Mouse (Mus musculus): ENCODE measurements around the gene Aox1.
A peak's percentile ranks its signal among the peaks of the same experiment; 100 is the strongest.

Gene Aox1

GRCm38 (mm10) chr1:58101531-58102146 is 71.9 kb downstream of the Aox1 start:
- no peak for ATAC-seq (ENCODE audit: insufficient number of reproducible peaks, low FRiP score, low TSS enrichment)

- no peak for ATAC-seq (ENCODE audit: insufficient number of reproducible peaks, low FRiP score, low TSS enrichment)
Observed at GRCm38 (mm10) chr1:58102494-58102893, 72.8 kb downstream of the Aox1 start.

- ATAC-seq (ENCODE audit: insufficient number of reproducible peaks, low FRiP score, low TSS enrichment) = no peak
Observed at GRCm38 (mm10) chr1:58105685-58106084, 76.0 kb downstream of the Aox1 start.

GRCm38 (mm10) chr1:58107066-58107465 is 77.3 kb downstream of the Aox1 start:
- no peak for ATAC-seq (ENCODE audit: insufficient number of reproducible peaks, low FRiP score, low TSS enrichment)

- no peak for ATAC-seq (ENCODE audit: insufficient number of reproducible peaks, low FRiP score, low TSS enrichment)
Observed at GRCm38 (mm10) chr1:58110241-58110640, 80.5 kb downstream of the Aox1 start.

GRCm38 (mm10) chr1:58111315-58111714 is 81.6 kb downstream of the Aox1 start:
- ATAC-seq (ENCODE audit: insufficient number of reproducible peaks, low FRiP score, low TSS enrichment) = no peak

- peak; percentile 82 for ATAC-seq (ENCODE audit: insufficient number of reproducible peaks, low FRiP score, low TSS enrichment)
Observed at GRCm38 (mm10) chr1:58112880-58113279, 83.1 kb downstream of the Aox1 start, which contains the start of gene Aox3. Aox3 (plus strand) TSS chr1:58113130.

GRCm38 (mm10) chr1:58113441-58113840 is 83.7 kb downstream of the Aox1 start:
- ATAC-seq (ENCODE audit: insufficient number of reproducible peaks, low FRiP score, low TSS enrichment) = no peak

- ATAC-seq (ENCODE audit: insufficient number of reproducible peaks, low FRiP score, low TSS enrichment) = no peak
Observed at GRCm38 (mm10) chr1:58114021-58114560, 84.4 kb downstream of the Aox1 start.

GRCm38 (mm10) chr1:58114666-58115375 is 85.1 kb downstream of the Aox1 start:
- ATAC-seq (ENCODE audit: insufficient number of reproducible peaks, low FRiP score, low TSS enrichment) = no peak

- ATAC-seq (ENCODE audit: insufficient number of reproducible peaks, low FRiP score, low TSS enrichment) = no peak
Observed at GRCm38 (mm10) chr1:58118231-58118630, 88.5 kb downstream of the Aox1 start.

- ATAC-seq (ENCODE audit: insufficient number of reproducible peaks, low FRiP score, low TSS enrichment) = no peak
Observed at GRCm38 (mm10) chr1:58124901-58125300, 95.2 kb downstream of the Aox1 start.

GRCm38 (mm10) chr1:58137891-58138290 is 108.2 kb downstream of the Aox1 start:
- no peak for ATAC-seq (ENCODE audit: insufficient number of reproducible peaks, low FRiP score, low TSS enrichment)

GRCm38 (mm10) chr1:58138986-58139385 is 109.3 kb downstream of the Aox1 start:
- no peak for ATAC-seq (ENCODE audit: insufficient number of reproducible peaks, low FRiP score, low TSS enrichment)

- ATAC-seq (ENCODE audit: insufficient number of reproducible peaks, low FRiP score, low TSS enrichment) = no peak
Observed at GRCm38 (mm10) chr1:58140607-58141006, 110.9 kb downstream of the Aox1 start.

- ATAC-seq (ENCODE audit: insufficient number of reproducible peaks, low FRiP score, low TSS enrichment) = peak; percentile 76
Observed at GRCm38 (mm10) chr1:58144384-58145069, 114.8 kb downstream of the Aox1 start.

GRCm38 (mm10) chr1:58146026-58146425 is 116.3 kb downstream of the Aox1 start:
- no peak for ATAC-seq (ENCODE audit: insufficient number of reproducible peaks, low FRiP score, low TSS enrichment)

- ATAC-seq (ENCODE audit: insufficient number of reproducible peaks, low FRiP score, low TSS enrichment) = no peak
Observed at GRCm38 (mm10) chr1:58147776-58148175, 118.0 kb downstream of the Aox1 start.

GRCm38 (mm10) chr1:58152247-58152646 is 122.5 kb downstream of the Aox1 start:
- ATAC-seq (ENCODE audit: insufficient number of reproducible peaks, low FRiP score, low TSS enrichment) = no peak

Measured in cerebellum, adult (tissue).